Mouse (Mus musculus): ENCODE results near the gene Mybbp1a. TPM values are rescaled to one million over a fixed set of nuclear protein-coding genes. Genes with fewer than 3 reads are reported as not detected.

Mybbp1a gene
- total and polyA plus RNA-seq, 3 experiments, result 344 to 3,394 (median 602) TPM

DNA sequence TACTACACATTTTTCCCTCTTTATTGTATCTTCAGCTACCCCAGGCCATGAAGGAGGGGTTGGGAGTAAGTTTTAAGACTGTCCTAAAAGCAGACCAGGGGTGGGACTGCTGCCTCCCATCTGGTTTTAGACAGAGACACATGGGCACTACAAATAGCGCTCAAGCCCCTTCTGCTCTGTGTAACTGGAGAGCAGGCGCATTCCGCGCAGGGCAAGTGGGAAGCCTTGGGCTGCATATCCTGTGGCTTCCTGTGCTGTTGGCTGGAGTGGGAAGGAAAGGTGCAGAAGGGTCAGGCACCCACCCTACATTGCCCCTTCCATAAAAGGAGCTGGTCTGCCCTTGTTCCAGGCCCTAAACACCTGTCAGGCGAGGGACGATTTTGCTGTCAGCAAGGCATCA, 45.5 kb upstream of the Mybbp1a start:
- peaks cover 0 to 17% of the 10 kb centered on the region in 2 experiments; a peak in 2 of 4 replicates for H3K36me3 ChIP-seq (ENCODE audit: control insufficient read depth in 1 of 2, insufficient read depth in 2 of 2, low read length in 2 of 2)
- no peak for TF ChIP-seq MXI1 (IDR thresholded peaks at IDR 0.05; ENCODE audit: low read depth, low read length)
- TF ChIP-seq TAL1 (IDR thresholded peaks at IDR 0.05; ENCODE audit: low read length), result no peak
- TF ChIP-seq MYB (IDR thresholded peaks at IDR 0.05; ENCODE audit: low read depth, low read length), result no peak
- no peak for TF ChIP-seq ELF1 (IDR thresholded peaks at IDR 0.05; ENCODE audit: low read depth, low read length)
- no peak for TF ChIP-seq USF1 (IDR thresholded peaks at IDR 0.05; ENCODE audit: low read depth, low read length)
- TF ChIP-seq BHLHE40 (IDR thresholded peaks at IDR 0.05; ENCODE audit: borderline replicate concordance, low read depth, low read length), result no peak
- no peak for TF ChIP-seq JUND (IDR thresholded peaks at IDR 0.05; ENCODE audit: low read depth, low read length)
- no peak for TF ChIP-seq SMC3 (IDR thresholded peaks at IDR 0.05; ENCODE audit: low read depth, low read length)
- H3K9ac ChIP-seq (ENCODE audit: control insufficient read depth, low read depth, low read length, poor library complexity, severe bottlenecking), result no peak overlapping the region
- no peak for DNase-seq (ENCODE audit: low read depth, low spot score)
- no peaks in the 10 kb centered on the region for H3K9me3 ChIP-seq (replicated peaks; ENCODE audit: insufficient read depth, low read length)
- H3K79me2 ChIP-seq (ENCODE audit: control insufficient read depth, insufficient read depth, low read length, poor library complexity), result no peaks in the 10 kb centered on the region
- H3K4me3 ChIP-seq (ENCODE audit: control insufficient read depth in 1 of 2, insufficient read depth in 1 of 2, low read depth in 2 of 2, low read length in 2 of 2), result no peak overlapping the region
- H3K27me3 ChIP-seq (ENCODE audit: control insufficient read depth in 1 of 2, insufficient read depth in 2 of 2, low read length in 2 of 2), result no peaks in the 10 kb centered on the region
- H3K4me1 ChIP-seq (ENCODE audit: control insufficient read depth in 1 of 2, insufficient read depth in 2 of 2, low read length in 2 of 2), result peaks cover 12 to 34% of the 10 kb centered on the region in 2 experiments
- no peak overlapping the region for H3K27ac ChIP-seq (ENCODE audit: control insufficient read depth, low read depth, low read length)

- Histone ChIP-seq H3K27ac (ENCODE audit: control insufficient read depth, low read depth, low read length) (no peak overlapping the region), H3K9ac (ENCODE audit: control insufficient read depth, low read depth, low read length, poor library complexity, severe bottlenecking) (no peak overlapping the region), H3K36me3 (ENCODE audit: control insufficient read depth in 1 of 2, insufficient read depth in 2 of 2, low read length in 2 of 2) (peaks cover 0 to 17% of the 10 kb centered on the region in 2 experiments; a peak in 2 of 4 replicates), H3K4me3 (ENCODE audit: control insufficient read depth in 1 of 2, insufficient read depth in 1 of 2, low read depth in 2 of 2, low read length in 2 of 2) (no peak overlapping the region), H3K27me3 (ENCODE audit: control insufficient read depth in 1 of 2, insufficient read depth in 2 of 2, low read length in 2 of 2) (no peaks in the 10 kb centered on the region), H3K9me3 (replicated peaks; ENCODE audit: insufficient read depth, low read length) (no peaks in the 10 kb centered on the region), H3K79me2 (ENCODE audit: control insufficient read depth, insufficient read depth, low read length, poor library complexity) (no peaks in the 10 kb centered on the region), H3K4me1 (ENCODE audit: control insufficient read depth in 1 of 2, insufficient read depth in 2 of 2, low read length in 2 of 2) (peaks cover 12 to 26% of the 10 kb centered on the region in 2 experiments)
- TF ChIP-seq ELF1 (IDR thresholded peaks at IDR 0.05; ENCODE audit: low read depth, low read length) (no peak), ZNF384 (IDR thresholded peaks at IDR 0.05; ENCODE audit: low read depth, low read length) (no peak), MAZ (IDR thresholded peaks at IDR 0.05; ENCODE audit: low read depth, low read length) (no peak), E2F4 (IDR thresholded peaks at IDR 0.05; ENCODE audit: borderline replicate concordance, low read depth, low read length) (no peak), BHLHE40 (IDR thresholded peaks at IDR 0.05; ENCODE audit: borderline replicate concordance, low read depth, low read length) (no peak), ETS1 (IDR thresholded peaks at IDR 0.05; ENCODE audit: low read depth, low read length) (no peak), MYB (IDR thresholded peaks at IDR 0.05; ENCODE audit: low read depth, low read length) (no peak), MAFK (IDR thresholded peaks at IDR 0.05; ENCODE audit: borderline replicate concordance, low read depth, low read length) (no peak), MAX (IDR thresholded peaks at IDR 0.05; ENCODE audit: low read length) (no peak), NELFE (IDR thresholded peaks at IDR 0.05; ENCODE audit: low read depth, low read length) (no peak), NRF1 (IDR thresholded peaks at IDR 0.05; ENCODE audit: insufficient read depth, low read depth, low read length, poor library complexity, severe bottlenecking) (no peak), MYC (IDR thresholded peaks at IDR 0.05; ENCODE audit: low read depth, low read length) (no peak), EP300 (IDR thresholded peaks at IDR 0.05; ENCODE audit: low read depth in 1 of 2, low read length in 2 of 2) (no peak), CHD2 (IDR thresholded peaks at IDR 0.05; ENCODE audit: low read length) (no peak), SIN3A (IDR thresholded peaks at IDR 0.05; ENCODE audit: low read length) (no peak), USF1 (IDR thresholded peaks at IDR 0.05; ENCODE audit: low read depth, low read length) (no peak), GATA1 (IDR thresholded peaks at IDR 0.05; ENCODE audit: low read depth, low read length) (no peak), MEF2A (IDR thresholded peaks at IDR 0.05; ENCODE audit: extremely low read depth, insufficient replicate concordance, low read depth, low read length, poor library complexity, severe bottlenecking) (no peak), GABPA (IDR thresholded peaks at IDR 0.05; ENCODE audit: low read depth, low read length) (no peak), RCOR1 (IDR thresholded peaks at IDR 0.05; ENCODE audit: low read depth, low read length) (no peak)
- no peak for DNase-seq (ENCODE audit: low read depth, low spot score)
Observed at GRCm38 (mm10) chr11:72396621-72397020, 44.5 kb upstream of the Mybbp1a start.

Measured in MEL (cell line).